Mouse (Mus musculus) kidney, adult 9 months (tissue): Measurements from ENCODE around the gene Adcy3.

Source experiments
- DNase-seq: peaks from one replicate; pipeline ENCODE4 v3.0.0; 2022

The Adcy3 gene

GRCm38 (mm10) chr12:4249786-4250185, 116.9 kb downstream of the Adcy3 start:
- DNase-seq, result no peak

- DNase-seq, result no peak
These were observed 120.1 kb downstream of the Adcy3 start for GRCm38 (mm10) chr12:4252742-4253655.
